Mouse (Mus musculus) hindbrain, embryonic 10.5 days (tissue): Measurements from ENCODE around the gene D17H6S53E. TPM values are rescaled to one million over a fixed set of nuclear protein-coding genes. Genes with fewer than 3 reads are reported as not detected.

Source experiments
- DNase-seq: peaks from one replicate; pipeline ENCODE4 v3.0.0-alpha.2; 2017; ENCODE audit warnings: low spot score
- H3K27ac ChIP-seq: fragments of 300-500 bp; sonication (generic); 2 replicates; pipeline ENCODE4 v1.5.1; 2016; ENCODE audit warnings: mild to moderate bottlenecking, moderate library complexity
- H3K27me3 ChIP-seq: fragments of 300-500 bp; sonication (generic); 2 replicates; pipeline ENCODE4 v1.6.1; 2016; ENCODE audit warnings: mild to moderate bottlenecking; ENCODE audit not compliant: poor library complexity, insufficient read depth, severe bottlenecking
- H3K36me3 ChIP-seq: fragments of 300-500 bp; sonication (generic); 2 replicates; pipeline ENCODE4 v1.6.1; 2016; ENCODE audit warnings: mild to moderate bottlenecking, moderate library complexity
- H3K4me1 ChIP-seq: fragments of 300-500 bp; sonication (generic); replicated peaks from 2 replicates; pipeline ENCODE4 v1.6.1; 2016; ENCODE audit warnings: mild to moderate bottlenecking
- H3K4me3 ChIP-seq: fragments of 300-500 bp; sonication (generic); 2 replicates; pipeline ENCODE4 v1.5.1; 2016; ENCODE audit warnings: mild to moderate bottlenecking, moderate library complexity
- H3K9me3 ChIP-seq: fragments of 300-500 bp; sonication (generic); 2 replicates; pipeline ENCODE4 v1.6.1; 2016; ENCODE audit warnings: mild to moderate bottlenecking, moderate library complexity
- WGBS: fragments of 180-500 bp; shearing (Covaris S2); methylation state at CpG from one replicate; pipeline ENCODE4 v1.1.7; 2016; 5-methylcytosine and 5-hydroxymethylcytosine counted together
- polyA plus RNA-seq: library from polyadenylated mRNA; unstranded; fragments of >200 nt; fragmentation: Nextera tagmentation; extraction: Ambion mirVana; gene quantifications from 2 replicates; pipeline ENCODE4 v1.2.1, GENCODE M21; 2016

Gene D17H6S53E
- polyA plus RNA-seq, 1 experiment from 2014 or later = 10.0 TPM

- 71% methylated on average over 11 of the region's 11 CpGs for WGBS
- Histone ChIP-seq H3K27ac (no peak overlapping the region), H3K4me3 (no peak overlapping the region)
Observed at GRCm38 (mm10) chr17:35172445-35173234, 46.5 kb downstream of the D17H6S53E start.

GRCm38 (mm10) chr17:35173329-35173728 lies 47.2 kb downstream of the D17H6S53E start:
- Histone ChIP-seq H3K4me3 (no peak overlapping the region), H3K27ac (no peak overlapping the region), H3K36me3 (no peaks in the 10 kb centered on the region), H3K4me1 (no peaks in the 10 kb centered on the region), H3K27me3 (no peaks in the 10 kb centered on the region; the same call in 1 of the 2 replicates), H3K9me3 (no peaks in the 10 kb centered on the region)
- DNase-seq = no peak
- 77% methylated on average over 3 of the region's 3 CpGs for WGBS

More at GRCm38 (mm10) chr17:35172445-35173234, 46.5 kb downstream of the D17H6S53E start:
- Histone ChIP-seq H3K4me1 (no peaks in the 10 kb centered on the region), H3K36me3 (no peaks in the 10 kb centered on the region), H3K27me3 (no peaks in the 10 kb centered on the region; the same call in 1 of the 2 replicates), H3K9me3 (no peaks in the 10 kb centered on the region)
- DNase-seq = no peak

- 76% methylated on average over 8 of the region's 8 CpGs for WGBS
- DNase-seq = no peak
- Histone ChIP-seq H3K4me1 (no peaks in the 10 kb centered on the region), H3K36me3 (no peaks in the 10 kb centered on the region), H3K9me3 (no peaks in the 10 kb centered on the region), H3K4me3 (no peak overlapping the region), H3K27ac (no peak overlapping the region), H3K27me3 (no peaks in the 10 kb centered on the region; the same call in 1 of the 2 replicates)
Observed at GRCm38 (mm10) chr17:35174201-35174977, 48.2 kb downstream of the D17H6S53E start.

GRCm38 (mm10) chr17:35175382-35175781 lies 49.2 kb downstream of the D17H6S53E start:
- no peaks in the 10 kb centered on the region for H3K36me3 ChIP-seq
- 72% methylated on average over 6 of the region's 6 CpGs for WGBS
- no peaks in the 10 kb centered on the region; the same call in 1 of the 2 replicates for H3K27me3 ChIP-seq
- no peak overlapping the region for H3K27ac ChIP-seq
- no peaks in the 10 kb centered on the region for H3K9me3 ChIP-seq
- H3K4me3 ChIP-seq = no peak overlapping the region
- no peaks in the 10 kb centered on the region for H3K4me1 ChIP-seq
- DNase-seq = no peak

GRCm38 (mm10) chr17:35175968-35176367 lies 49.8 kb downstream of the D17H6S53E start, which contains the start of gene Aif1:
Gene Aif1, minus strand, starts transcription at chr17:35176068.
- no peak within 1 kb of the TSS for H3K4me3 ChIP-seq
- H3K4me1 ChIP-seq = no peaks in the 10 kb centered on the region
- H3K27me3 ChIP-seq = no peaks in the 10 kb centered on the region; the same call in 1 of the 2 replicates
- no peaks in the 10 kb centered on the region for H3K9me3 ChIP-seq
- no peaks in the 10 kb centered on the region for H3K36me3 ChIP-seq
- no peak within 1 kb of the TSS for H3K27ac ChIP-seq
- DNase-seq = no peak
- whole genome bisulfite sequencing = 38% methylated on average over 2 of the region's 2 CpGs

Other genes starting within 250 kb of the D17H6S53E start
- gene Zbtb12, start 246.9 kb upstream of the D17H6S53E start, polyA plus RNA-seq = 5.2 and 5.6 TPM in 2 replicates
- 0.14 TPM in 1 of 2 replicates, not detected in the other for gene Gm20547, start 244.3 kb upstream of the D17H6S53E start, polyA plus RNA-seq
- 0.58 and 1.0 TPM in 2 replicates for gene C2, start 228.1 kb upstream of the D17H6S53E start, polyA plus RNA-seq
- gene Ehmt2, start 227.9 kb upstream of the D17H6S53E start, polyA plus RNA-seq = 98.2 and 100 TPM in 2 replicates
- 0.41 TPM in 1 of 2 replicates, not detected in the other for gene Slc44a4, start 211.9 kb upstream of the D17H6S53E start, polyA plus RNA-seq
- gene Neu1, start 195.1 kb upstream of the D17H6S53E start, polyA plus RNA-seq = 16.2 and 20.7 TPM in 2 replicates
- 0.09 and 0.20 TPM in 2 replicates for gene Hspa1b, start 167.1 kb upstream of the D17H6S53E start, polyA plus RNA-seq
- 0.42 TPM in 1 of 2 replicates, not detected in the other for gene Gm20481, start 156.5 kb upstream of the D17H6S53E start, polyA plus RNA-seq
- 0.90 and 1.7 TPM in 2 replicates for gene Hspa1a, start 154.2 kb upstream of the D17H6S53E start, polyA plus RNA-seq
- 0.76 and 0.78 TPM in 2 replicates for gene Hspa1l, start 153.7 kb upstream of the D17H6S53E start, polyA plus RNA-seq
- gene Lsm2, start 144.5 kb upstream of the D17H6S53E start, polyA plus RNA-seq = 278 and 314 TPM in 2 replicates
- gene Vars, start 125.4 kb upstream of the D17H6S53E start, polyA plus RNA-seq = 176 and 199 TPM in 2 replicates
- 0.10 and 0.24 TPM in 2 replicates for gene Vwa7, start 109.8 kb upstream of the D17H6S53E start, polyA plus RNA-seq
- 5.2 and 5.6 TPM in 2 replicates for gene Sapcd1, start 98.4 kb upstream of the D17H6S53E start, polyA plus RNA-seq
- gene Msh5, start 79.6 kb upstream of the D17H6S53E start, polyA plus RNA-seq = 3.9 and 6.4 TPM in 2 replicates
- gene Clic1, start 76.4 kb upstream of the D17H6S53E start, polyA plus RNA-seq = 232 and 239 TPM in 2 replicates
- gene Ddah2, start 67.3 kb upstream of the D17H6S53E start, polyA plus RNA-seq = 536 and 664 TPM in 2 replicates
- 0.20 and 0.27 TPM in 2 replicates for gene Ly6g6c, start 61.0 kb upstream of the D17H6S53E start, polyA plus RNA-seq
- gene Mpig6b, start 60.2 kb upstream of the D17H6S53E start, polyA plus RNA-seq = 0.76 and 1.1 TPM in 2 replicates
- 0.76 and 0.97 TPM in 2 replicates for gene Ly6g6e, start 49.5 kb upstream of the D17H6S53E start, polyA plus RNA-seq
- 2.1 and 2.4 TPM in 2 replicates for gene Ly6g6d, start 48.3 kb upstream of the D17H6S53E start, polyA plus RNA-seq
- gene Ly6g6f, start 40.8 kb upstream of the D17H6S53E start, polyA plus RNA-seq = 0.67 and 0.80 TPM in 2 replicates
- gene Abhd16a, start 37.1 kb upstream of the D17H6S53E start, polyA plus RNA-seq = 58.2 and 67.1 TPM in 2 replicates
- not detected in 2 replicates for gene Ly6g5c, start 18.1 kb upstream of the D17H6S53E start, polyA plus RNA-seq
- gene Ly6g5b, start 10.9 kb upstream of the D17H6S53E start, polyA plus RNA-seq = 0.90 and 1.7 TPM in 2 replicates
- 33.1 and 33.5 TPM in 2 replicates for gene Gpank1, start 4.9 kb upstream of the D17H6S53E start, polyA plus RNA-seq
- 303 and 328 TPM in 2 replicates for gene Csnk2b, start 4.3 kb upstream of the D17H6S53E start, polyA plus RNA-seq
- 0.16 and 0.49 TPM in 2 replicates for gene Apom, start 5.7 kb downstream of the D17H6S53E start, polyA plus RNA-seq
- 70.3 and 77.6 TPM in 2 replicates for gene Bag6, start 8.8 kb downstream of the D17H6S53E start, polyA plus RNA-seq
- gene Prrc2a, start 38.5 kb downstream of the D17H6S53E start, polyA plus RNA-seq = 193 and 221 TPM in 2 replicates
- gene Aif1, start 49.7 kb downstream of the D17H6S53E start, polyA plus RNA-seq = 4.2 and 6.5 TPM in 2 replicates
- gene Lst1, start 62.1 kb downstream of the D17H6S53E start, polyA plus RNA-seq = 4.8 and 11.9 TPM in 2 replicates
- gene Ltb, start 68.1 kb downstream of the D17H6S53E start, polyA plus RNA-seq = 0.17 and 0.19 TPM in 2 replicates
- gene Tnf, start 75.6 kb downstream of the D17H6S53E start, polyA plus RNA-seq = not detected in 2 replicates
- not detected in 2 replicates for gene Lta, start 79.0 kb downstream of the D17H6S53E start, polyA plus RNA-seq
- 0.42 and 0.46 TPM in 2 replicates for gene Gm16181, start 94.5 kb downstream of the D17H6S53E start, polyA plus RNA-seq
- gene Atp6v1g2, start 107.3 kb downstream of the D17H6S53E start, polyA plus RNA-seq = 7.6 and 12.9 TPM in 2 replicates
- gene Nfkbil1, start 109.4 kb downstream of the D17H6S53E start, polyA plus RNA-seq = 10.2 and 11.6 TPM in 2 replicates
- 661 and 692 TPM in 2 replicates for gene Ddx39b, start 115.4 kb downstream of the D17H6S53E start, polyA plus RNA-seq
- 54.3 and 60.1 TPM in 2 replicates for gene H2-D1, start 136.4 kb downstream of the D17H6S53E start, polyA plus RNA-seq
- not detected in 2 replicates for gene H2-Q1, start 194.0 kb downstream of the D17H6S53E start, polyA plus RNA-seq
- 0.73 and 0.76 TPM in 2 replicates for gene H2-Q2, start 215.9 kb downstream of the D17H6S53E start, polyA plus RNA-seq